Mouse (Mus musculus) ZHBTc4 (cell line): ENCODE data around the gene P2rx5.
A peak's percentile ranks its signal among the peaks of the same experiment; 100 is the strongest.

Source experiments
- DNase-seq: peaks from one replicate; pipeline ENCODE4 v3.0.0-alpha.2; 2011; ENCODE audit warnings: low read depth, low spot score

The P2rx5 gene

GRCm38 (mm10) chr11:73175612-73176011 lies 15.4 kb downstream of the P2rx5 start:
- peak; percentile 34 for DNase-seq

GRCm38 (mm10) chr11:73176186-73176585 lies 16.0 kb downstream of the P2rx5 start:
- DNase-seq, result no peak

GRCm38 (mm10) chr11:73176608-73177508 lies 16.6 kb downstream of the P2rx5 start, which contains the start of the genes Emc6 and Tax1bp3:
Gene Emc6 (minus strand): TSS chr11:73177037.
Gene Tax1bp3 (plus strand): TSS chr11:73177083.
- peak; percentile 99 for DNase-seq

- DNase-seq, result peak; percentile 76
These were observed 17.3 kb downstream of the P2rx5 start for GRCm38 (mm10) chr11:73177509-73177875.

GRCm38 (mm10) chr11:73177895-73178294 lies 17.7 kb downstream of the P2rx5 start:
- no peak for DNase-seq

- no peak for DNase-seq
These were observed 25.8 kb downstream of the P2rx5 start for GRCm38 (mm10) chr11:73185872-73186615.

GRCm38 (mm10) chr11:73187231-73187630 lies 27.0 kb downstream of the P2rx5 start:
- DNase-seq, result no peak

- DNase-seq, result no peak
These were observed 32.8 kb downstream of the P2rx5 start for GRCm38 (mm10) chr11:73193047-73193446.

GRCm38 (mm10) chr11:73194444-73194843 lies 34.2 kb downstream of the P2rx5 start:
- DNase-seq, result no peak

- no peak for DNase-seq
These were observed 38.0 kb downstream of the P2rx5 start for GRCm38 (mm10) chr11:73198190-73198589.

- DNase-seq, result peak; percentile 93
These were observed 38.5 kb downstream of the P2rx5 start, which contains the start of gene Ctns for GRCm38 (mm10) chr11:73198603-73199229. Gene Ctns (minus strand): TSS chr11:73199042.

GRCm38 (mm10) chr11:73199230-73199712 lies 39.0 kb downstream of the P2rx5 start, which contains the start of gene Shpk:
Gene Shpk (plus strand): TSS chr11:73199460.
- DNase-seq, result peak; percentile 97

GRCm38 (mm10) chr11:73199879-73200278 lies 39.7 kb downstream of the P2rx5 start:
- peak; percentile 17 for DNase-seq

GRCm38 (mm10) chr11:73201021-73201420 lies 40.8 kb downstream of the P2rx5 start:
- no peak for DNase-seq

- DNase-seq, result peak; percentile 51
These were observed 41.4 kb downstream of the P2rx5 start for GRCm38 (mm10) chr11:73201597-73201996.

GRCm38 (mm10) chr11:73203895-73204294 lies 43.7 kb downstream of the P2rx5 start:
- DNase-seq, result no peak

- DNase-seq, result no peak
These were observed 45.0 kb downstream of the P2rx5 start for GRCm38 (mm10) chr11:73205194-73205593.

GRCm38 (mm10) chr11:73207621-73208020 lies 47.4 kb downstream of the P2rx5 start:
- DNase-seq, result peak; percentile 69

- no peak for DNase-seq
These were observed 53.7 kb downstream of the P2rx5 start for GRCm38 (mm10) chr11:73213956-73214355.

GRCm38 (mm10) chr11:73219671-73220070 lies 59.5 kb downstream of the P2rx5 start:
- DNase-seq, result peak; percentile 26

- no peak for DNase-seq
These were observed 60.4 kb downstream of the P2rx5 start for GRCm38 (mm10) chr11:73220651-73221050.
